Mouse (Mus musculus) liver, postnatal 0 days (tissue): ENCODE measurements at regions not wholly inside any gene's neighbourhood (a gene's known extent, or its start where the extent isn't known, plus 50 kb on each side); places are given as distances from the start of the nearest gene placed in this dataset.

ENCODE experiments used
- CTCF ChIP-seq: sonication (generic); IDR thresholded peaks from 2 replicates; pipeline ENCODE4 v1.5.1; 2016; ENCODE audit warnings: antibody characterized with exemption, low read depth
- EP300 ChIP-seq: IDR thresholded peaks from 2 replicates; pipeline ENCODE4 v1.6.1; 2016; ENCODE audit warnings: antibody characterized with exemption, low read depth, mild to moderate bottlenecking

- no peak for TF ChIP-seq CTCF
- no peak for TF ChIP-seq EP300
Measured at GRCm38 (mm10) chr4:142688241-142688640, 449.0 kb upstream of the Kazn start.
